Mouse (Mus musculus) CH12.LX (cell line): ENCODE measurements at regions not wholly inside any gene's neighbourhood (a gene's known extent, or its start where the extent isn't known, plus 50 kb on each side); places are given as distances from the start of the nearest gene placed in this dataset.

Experiments
- DNase-seq: peaks from one replicate; pipeline ENCODE4 v3.0.0-alpha.2; 2013; ENCODE audit errors: extremely low read depth
- H3K27ac ChIP-seq: 2 replicates; pipeline ENCODE4 v1.5.1; 2012; ENCODE audit warnings: low read depth, mild to moderate bottlenecking, control low read depth, moderate library complexity; ENCODE audit not compliant: insufficient read depth
- H3K27me3 ChIP-seq: replicated peaks from 2 replicates; pipeline ENCODE3; 2012; ENCODE audit warnings: inconsistent platforms
- H3K36me3 ChIP-seq, 2 experiments: replicated peaks in 1 of 2; 2 replicates each; pipeline versions ENCODE3 to v1.6.1; 2012; ENCODE audit warnings: inconsistent platforms in 1 of 2, low read length in 1 of 2, mild to moderate bottlenecking in 1 of 2, mixed read lengths in 1 of 2, moderate library complexity in 1 of 2; ENCODE audit not compliant: control insufficient read depth in 1 of 2, insufficient read depth in 1 of 2
- H3K4me1 ChIP-seq, 2 experiments: 2 replicates each; pipeline ENCODE4 v1.6.1; 2012; ENCODE audit warnings: inconsistent platforms in 1 of 2, moderate library complexity in 1 of 2; ENCODE audit not compliant: insufficient read depth in 2 of 2, control insufficient read depth in 1 of 2
- H3K4me2 ChIP-seq: 2 replicates; pipeline ENCODE4 v1.6.1; 2012; ENCODE audit warnings: low read depth, mild to moderate bottlenecking, control low read depth; ENCODE audit not compliant: poor library complexity, insufficient read depth, severe bottlenecking
- H3K4me3 ChIP-seq, 3 experiments: fragments of 150-350 bp in 1 of 3; sonication (generic) in 1 of 3; replicated peaks in 1 of 3; 2 replicates each; pipeline versions ENCODE3 to v1.5.1; 2011 to 2012; ENCODE audit warnings: low read depth in 2 of 3, low read length in 2 of 3, mild to moderate bottlenecking in 2 of 3, moderate library complexity in 2 of 3, control low read depth in 1 of 3, improper control_type of control experiment in 1 of 3, inconsistent platforms in 1 of 3, mixed read lengths in 1 of 3; ENCODE audit not compliant: poor library complexity in 1 of 3
- H3K79me2 ChIP-seq: replicated peaks from 2 replicates; pipeline ENCODE4 v1.6.1; 2012; ENCODE audit warnings: mild to moderate bottlenecking, moderate library complexity; ENCODE audit not compliant: control insufficient read depth, poor library complexity, insufficient read depth, severe bottlenecking; ENCODE audit errors: extremely low read depth
- H3K9ac ChIP-seq: 2 replicates; pipeline ENCODE4 v1.6.1; 2012; ENCODE audit warnings: low read depth, mild to moderate bottlenecking, control low read depth, moderate library complexity; ENCODE audit not compliant: insufficient read depth
- H3K9me3 ChIP-seq: replicated peaks from 2 replicates; pipeline ENCODE3; 2012; ENCODE audit warnings: low read length, inconsistent platforms, mixed read lengths
- CHD1 ChIP-seq: IDR thresholded peaks from 2 replicates; pipeline ENCODE4 v1.6.1; 2012; ENCODE audit warnings: low read depth, low read length, improper control_type of control experiment, inconsistent platforms
- CHD2 ChIP-seq: IDR thresholded peaks from 2 replicates; pipeline ENCODE4 v1.6.1; 2011; ENCODE audit warnings: low read length, improper control_type of control experiment
- CTCF ChIP-seq, 2 experiments: IDR thresholded peaks in 1 of 2; conservative IDR thresholded peaks in 1 of 2; 2 replicates each; pipeline ENCODE4 v1.5.1; 2011 to 2012; ENCODE audit warnings: low read depth in 2 of 2, low read length in 2 of 2, improper control_type of control experiment in 1 of 2, inconsistent platforms in 1 of 2, mild to moderate bottlenecking in 1 of 2, moderate library complexity in 1 of 2
- E2F4 ChIP-seq: IDR thresholded peaks from 2 replicates; pipeline ENCODE4 v1.6.1; 2011; ENCODE audit warnings: low read depth, low read length, improper control_type of control experiment; ENCODE audit not compliant: insufficient replicate concordance
- ELF1 ChIP-seq: IDR thresholded peaks from 2 replicates; pipeline ENCODE4 v1.6.1; 2014; ENCODE audit warnings: low read depth, mild to moderate bottlenecking, inconsistent platforms, low read length, improper control_type of control experiment
- JUND ChIP-seq: conservative IDR thresholded peaks from 2 replicates; pipeline ENCODE4 v1.6.1; 2011; ENCODE audit warnings: low read depth, low read length, improper control_type of control experiment
- MAFK ChIP-seq: IDR thresholded peaks from 2 replicates; pipeline ENCODE4 v1.6.1; 2011; ENCODE audit warnings: low read length, improper control_type of control experiment; ENCODE audit not compliant: insufficient replicate concordance
- MEF2A ChIP-seq: IDR thresholded peaks from 2 replicates; pipeline ENCODE4 v1.6.1; 2014; ENCODE audit warnings: low read depth, mild to moderate bottlenecking, inconsistent platforms, low read length, improper control_type of control experiment, borderline replicate concordance
- POLR2A ChIP-seq: IDR thresholded peaks from 2 replicates; pipeline ENCODE4 v1.6.1; 2011; ENCODE audit warnings: low read depth, mild to moderate bottlenecking, improper control_type of control experiment, low read length
- POLR2AphosphoS2 ChIP-seq: IDR thresholded peaks from 2 replicates; pipeline ENCODE4 v1.6.1; 2011; ENCODE audit warnings: low read depth, low read length, improper control_type of control experiment
- RAD21 ChIP-seq: IDR thresholded peaks from 2 replicates; pipeline ENCODE4 v1.6.1; 2011; ENCODE audit warnings: low read depth, mild to moderate bottlenecking, low read length, improper control_type of control experiment, moderate library complexity
- SIN3A ChIP-seq: IDR thresholded peaks from 2 replicates; pipeline ENCODE4 v1.6.1; 2012; ENCODE audit warnings: low read length, improper control_type of control experiment, inconsistent platforms
- SMC3 ChIP-seq: IDR thresholded peaks from 2 replicates; pipeline ENCODE4 v1.6.1; 2011; ENCODE audit warnings: low read depth, low read length, improper control_type of control experiment
- TBP ChIP-seq: conservative IDR thresholded peaks from 2 replicates; pipeline ENCODE4 v1.6.1; 2011; ENCODE audit warnings: low read depth, low read length, improper control_type of control experiment
- TCF12 ChIP-seq: IDR thresholded peaks from 2 replicates; pipeline ENCODE4 v1.6.1; 2014; ENCODE audit warnings: low read depth, mild to moderate bottlenecking, inconsistent platforms, low read length, improper control_type of control experiment
- UBTF ChIP-seq: IDR thresholded peaks from 2 replicates; pipeline ENCODE4 v1.6.1; 2012; ENCODE audit warnings: low read depth, mild to moderate bottlenecking, inconsistent platforms, low read length, improper control_type of control experiment, moderate library complexity
- USF1 ChIP-seq: IDR thresholded peaks from 2 replicates; pipeline ENCODE4 v1.6.1; 2014; ENCODE audit warnings: low read depth, mild to moderate bottlenecking, inconsistent platforms, low read length, improper control_type of control experiment
- ZNF384 ChIP-seq: IDR thresholded peaks from 2 replicates; pipeline ENCODE4 v1.6.1; 2012; ENCODE audit warnings: low read depth, low read length, improper control_type of control experiment, inconsistent platforms
- dilution Hi-C: fragments of 300-500 bp; cut with MboI; formaldehyde crosslinking; loops from 2 replicates; pipeline ENCODE4 v1.14.3; 2020; ENCODE audit warnings: low sequenced_read_pairs; ENCODE audit not compliant: extremely low pct_unique_long_range_greater_than_20kb, extremely low pct_ligation_motif_present
- in situ Hi-C: fragments of 300-500 bp; cut with MboI; formaldehyde crosslinking; loops from 3 replicates; pipeline ENCODE4 v1.14.3; 2019; ENCODE audit warnings: low sequenced_read_pairs, low pct_ligation_motif_present, low pct_unique_long_range_greater_than_20kb, mixed read lengths

GRCm38 (mm10) chr3:31433201-31433600, 123.0 kb upstream of the Slc7a14 start:
- Histone ChIP-seq H3K36me3 (no peaks in the 10 kb centered on the region), H3K27ac (no peak overlapping the region), H3K4me1 (peaks cover 0 to 7% of the 10 kb centered on the region in 2 experiments; a peak in 2 of 4 replicates), H3K9ac (no peak overlapping the region), H3K27me3 (no peaks in the 10 kb centered on the region), H3K4me2 (no peak overlapping the region), H3K79me2 (no peaks in the 10 kb centered on the region), H3K4me3 (no peak overlapping the region), H3K9me3 (no peaks in the 10 kb centered on the region)
- TF ChIP-seq SMC3 (peak; percentile 54), RAD21 (peak; percentile 69), CTCF (conservative IDR thresholded peaks at IDR 0.05 in 1 of 2, IDR thresholded peaks at IDR 0.05 in 1 of 2; ENCODE audit: low read depth in 2 of 2, low read length in 2 of 2) (peak; percentile 44 to 68; a peak in 3 of 4 replicates), USF1 (no peak)
- dilution Hi-C loops (no loop called here), in situ Hi-C loops (loop anchor here (25.0 kb wide), 1 partner anchor 271 kb away; no protein-coding TSS in a partner anchor)
- DNase-seq: peak; percentile 32

- no peak overlapping the region for H3K9ac ChIP-seq
- no peak overlapping the region for H3K4me3 ChIP-seq
- no peaks in the 10 kb centered on the region for H3K36me3 ChIP-seq
- no peak for DNase-seq
- peaks cover 0 to 6% of the 10 kb centered on the region in 2 experiments; a peak in 1 of 4 replicates for H3K4me1 ChIP-seq
- H3K9me3 ChIP-seq: no peaks in the 10 kb centered on the region
- TF ChIP-seq MAFK (no peak), JUND (no peak), TBP (no peak), POLR2AphosphoS2 (no peak), ELF1 (no peak), TCF12 (no peak), UBTF (no peak), CHD2 (no peak), SIN3A (no peak), CHD1 (no peak), E2F4 (no peak), ZNF384 (no peak), POLR2A (no peak), USF1 (no peak), MEF2A (no peak)
- no peak overlapping the region for H3K4me2 ChIP-seq
- H3K27me3 ChIP-seq: no peaks in the 10 kb centered on the region
- dilution Hi-C loops: no loop called here
- no peaks in the 10 kb centered on the region for H3K79me2 ChIP-seq
- in situ Hi-C loops: no loop called here
- no peak overlapping the region for H3K27ac ChIP-seq
Measured at GRCm38 (mm10) chr3:31423517-31423916, 113.3 kb upstream of the Slc7a14 start.
